Mouse (Mus musculus): ENCODE data around the gene 1700040F15Rik. TPM values are rescaled to one million over a fixed set of nuclear protein-coding genes. Genes with fewer than 3 reads are reported as not detected.

The 1700040F15Rik gene
- total RNA-seq (2023) = not detected

DNA sequence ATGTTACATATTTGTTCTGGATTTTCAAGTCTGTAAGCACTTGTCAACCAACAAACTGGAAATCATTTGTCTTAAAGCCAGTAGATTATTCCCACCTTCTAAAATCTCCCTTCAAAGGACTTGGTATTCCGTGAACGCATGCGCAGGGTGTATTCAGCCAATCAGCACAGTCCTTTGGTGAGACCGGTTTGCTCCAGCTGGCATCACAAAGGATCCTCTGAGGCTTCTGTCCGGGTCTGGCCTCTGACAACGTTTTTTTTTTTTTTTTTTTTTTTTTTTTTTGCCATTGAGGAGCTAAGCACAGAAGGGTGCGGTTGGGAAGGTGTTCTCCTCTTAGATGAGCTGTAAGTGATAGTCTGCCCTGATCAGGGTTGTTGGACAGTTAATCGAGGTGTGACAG, at the start of gene 1700040F15Rik:
Gene 1700040F15Rik (plus strand): TSS at position 301 of the 400 bp plus-strand sequence.

